Mouse (Mus musculus): ENCODE results near the gene Fgd2. TPM values are rescaled to one million over a fixed set of nuclear protein-coding genes. Genes with fewer than 3 reads are reported as not detected.
"Not testable (repeated sequence)": the region's sequence is repeated elsewhere in the genome, so short reads cannot be mapped to it uniquely, and the experiment has no call there.

Fgd2 gene
- polyA plus RNA-seq (2015; fragmentation: Nextera tagmentation; extraction: Ambion mirVana) = 4.5 and 5.0 TPM in 2 replicates

- 7% methylated on average over 5 of the region's 5 CpGs for WGBS (ENCODE audit: insufficient replicate concordance)
- Histone ChIP-seq H3K4me3 (replicated peaks) (peak within 1 kb of the TSS; percentile 32), H3K9ac (peak within 1 kb of the TSS; percentile 29; the same call in 1 of the 2 replicates), H3K36me3 (no peaks in the 10 kb centered on the region), H3K27ac (0 out of 2 replicates have a peak within 1 kb of the TSS, but pooled peaks have one; percentile 43), H3K4me2 (peak within 1 kb of the TSS; percentile 11), H3K9me3 (replicated peaks) (no peaks in the 10 kb centered on the region), H3K4me1 (replicated peaks) (peaks cover 11% of the 10 kb centered on the region), H3K27me3 (no peaks in the 10 kb centered on the region)
- no peak for ATAC-seq (ENCODE audit: low read depth)
- DNase-seq = no peak
Observed at GRCm38 (mm10) chr17:29360761-29361221, at the start of gene Fgd2. Fgd2 (plus strand) TSS chr17:29360914.

- no peak overlapping the region for H3K27ac ChIP-seq
- H3K4me1 ChIP-seq (replicated peaks) = no peaks in the 10 kb centered on the region
- no peak overlapping the region for H3K4me2 ChIP-seq
- H3K9ac ChIP-seq = no peak overlapping the region
- no peaks in the 10 kb centered on the region for H3K27me3 ChIP-seq
- no peaks in the 10 kb centered on the region for H3K36me3 ChIP-seq
- H3K4me3 ChIP-seq (replicated peaks) = no peak overlapping the region
- WGBS (ENCODE audit: insufficient replicate concordance) = 80% methylated on average over 8 of the region's 8 CpGs
- H3K9me3 ChIP-seq (replicated peaks) = peaks cover 5% of the 10 kb centered on the region; the same call in 1 of the 2 replicates
- DNase-seq (no peak), ATAC-seq (ENCODE audit: low read depth) (no peak)
Observed at GRCm38 (mm10) chr17:29311602-29312001, 49.1 kb upstream of the Fgd2 start.

GRCm38 (mm10) chr17:29312082-29312481 lies 48.6 kb upstream of the Fgd2 start:
- WGBS (ENCODE audit: insufficient replicate concordance) = 82% methylated on average over 2 of the region's 2 CpGs
- Histone ChIP-seq H3K4me1 (replicated peaks) (no peaks in the 10 kb centered on the region), H3K9me3 (replicated peaks) (peaks cover 5% of the 10 kb centered on the region; the same call in 1 of the 2 replicates), H3K36me3 (no peaks in the 10 kb centered on the region), H3K27ac (no peak overlapping the region), H3K27me3 (no peaks in the 10 kb centered on the region), H3K4me2 (no peak overlapping the region), H3K4me3 (replicated peaks) (no peak overlapping the region), H3K9ac (no peak overlapping the region)
- ATAC-seq (ENCODE audit: low read depth) (no peak), DNase-seq (no peak)

- Histone ChIP-seq H3K9me3 (replicated peaks) (peaks cover 5% of the 10 kb centered on the region; the same call in 1 of the 2 replicates), H3K27ac (no peak overlapping the region), H3K4me1 (replicated peaks) (no peaks in the 10 kb centered on the region), H3K9ac (no peak overlapping the region), H3K27me3 (no peaks in the 10 kb centered on the region), H3K36me3 (no peaks in the 10 kb centered on the region), H3K4me3 (replicated peaks) (no peak overlapping the region), H3K4me2 (no peak overlapping the region)
- no peak for DNase-seq
- ATAC-seq (ENCODE audit: low read depth) = no peak
Observed at GRCm38 (mm10) chr17:29313300-29313699, 47.4 kb upstream of the Fgd2 start.

- H3K27ac ChIP-seq = no peak overlapping the region
Observed at GRCm38 (mm10) chr17:29315672-29316465, 44.8 kb upstream of the Fgd2 start.

GRCm38 (mm10) chr17:29316891-29317290 lies 43.8 kb upstream of the Fgd2 start:
- WGBS (ENCODE audit: insufficient replicate concordance) = 57% methylated on average over 3 of the region's 3 CpGs
- no peak for ATAC-seq (ENCODE audit: low read depth)
- H3K4me3 ChIP-seq (replicated peaks) = no peak overlapping the region
- H3K27me3 ChIP-seq = peaks cover 32% of the 10 kb centered on the region
- peaks cover 5% of the 10 kb centered on the region; the same call in 1 of the 2 replicates for H3K9me3 ChIP-seq (replicated peaks)
- peaks cover 15% of the 10 kb centered on the region for H3K4me1 ChIP-seq (replicated peaks)
- no peak overlapping the region for H3K9ac ChIP-seq
- no peak overlapping the region for H3K4me2 ChIP-seq
- no peak for DNase-seq
- no peak overlapping the region for H3K27ac ChIP-seq
- no peaks in the 10 kb centered on the region for H3K36me3 ChIP-seq

More at GRCm38 (mm10) chr17:29315672-29316465, 44.8 kb upstream of the Fgd2 start:
- peaks cover 21% of the 10 kb centered on the region for H3K27me3 ChIP-seq
- DNase-seq = no peak
- H3K4me1 ChIP-seq (replicated peaks) = peaks cover 15% of the 10 kb centered on the region
- WGBS (ENCODE audit: insufficient replicate concordance) = 42% methylated on average over 9 of the region's 9 CpGs
- H3K9me3 ChIP-seq (replicated peaks) = peaks cover 5% of the 10 kb centered on the region; the same call in 1 of the 2 replicates
- H3K9ac ChIP-seq = no peak overlapping the region
- H3K36me3 ChIP-seq = no peaks in the 10 kb centered on the region
- no peak overlapping the region for H3K4me2 ChIP-seq
- H3K4me3 ChIP-seq (replicated peaks) = no peak overlapping the region
- no peak for ATAC-seq (ENCODE audit: low read depth)

GRCm38 (mm10) chr17:29317380-29317779 lies 43.3 kb upstream of the Fgd2 start, which contains the start of gene Pi16:
Pi16 (plus strand) TSS chr17:29317680.
- H3K9me3 ChIP-seq (replicated peaks); H3K4me2 ChIP-seq; ATAC-seq (ENCODE audit: low read depth); DNase-seq; H3K27ac ChIP-seq; H3K4me3 ChIP-seq (replicated peaks); H3K36me3 ChIP-seq; H3K9ac ChIP-seq: not testable (repeated sequence)
- 57% methylated on average over 3 of the region's 3 CpGs for WGBS (ENCODE audit: insufficient replicate concordance)
- Histone ChIP-seq H3K27me3 (peaks cover 37% of the 10 kb centered on the region), H3K4me1 (replicated peaks) (peaks cover 19% of the 10 kb centered on the region)

GRCm38 (mm10) chr17:29318731-29319250 lies 41.9 kb upstream of the Fgd2 start:
- Histone ChIP-seq H3K9me3 (replicated peaks) (no peaks in the 10 kb centered on the region), H3K27ac (peak overlapping the region; percentile 0; the same call in 1 of the 2 replicates), H3K9ac (no peak overlapping the region), H3K4me1 (replicated peaks) (peaks cover 23% of the 10 kb centered on the region), H3K27me3 (peaks cover 42% of the 10 kb centered on the region), H3K4me2 (0 out of 2 replicates have a peak overlapping the region, but pooled peaks have one; percentile 3), H3K4me3 (replicated peaks) (no peak overlapping the region), H3K36me3 (no peaks in the 10 kb centered on the region)
- DNase-seq (no peak), ATAC-seq (ENCODE audit: low read depth) (no peak)
- WGBS (ENCODE audit: insufficient replicate concordance) = 28% methylated on average over 6 of the region's 6 CpGs

- no peaks in the 10 kb centered on the region for H3K9me3 ChIP-seq (replicated peaks)
- no peaks in the 10 kb centered on the region for H3K36me3 ChIP-seq
- no peak overlapping the region for H3K4me2 ChIP-seq
- ATAC-seq (ENCODE audit: low read depth) (no peak), DNase-seq (no peak)
- WGBS (ENCODE audit: insufficient replicate concordance) = 56% methylated on average over 7 of the region's 7 CpGs
- H3K4me1 ChIP-seq (replicated peaks) = peaks cover 23% of the 10 kb centered on the region
- H3K27ac ChIP-seq = no peak overlapping the region
- peaks cover 42% of the 10 kb centered on the region for H3K27me3 ChIP-seq
- H3K4me3 ChIP-seq (replicated peaks) = no peak overlapping the region
- no peak overlapping the region for H3K9ac ChIP-seq
Observed at GRCm38 (mm10) chr17:29319476-29319875, 41.2 kb upstream of the Fgd2 start.

GRCm38 (mm10) chr17:29319881-29320639 lies 40.7 kb upstream of the Fgd2 start:
- Histone ChIP-seq H3K27ac (no peak overlapping the region), H3K4me1 (replicated peaks) (peaks cover 23% of the 10 kb centered on the region), H3K9me3 (replicated peaks) (no peaks in the 10 kb centered on the region), H3K4me2 (no peak overlapping the region), H3K36me3 (no peaks in the 10 kb centered on the region), H3K4me3 (replicated peaks) (no peak overlapping the region), H3K9ac (no peak overlapping the region), H3K27me3 (peaks cover 42% of the 10 kb centered on the region)
- no peak for ATAC-seq (ENCODE audit: low read depth)
- 31% methylated on average over 8 of the region's 8 CpGs for WGBS (ENCODE audit: insufficient replicate concordance)
- DNase-seq = peak; percentile 15
